Mouse (Mus musculus): ENCODE data around the gene Zfp316. TPM values are rescaled to one million over a fixed set of nuclear protein-coding genes. Genes with fewer than 3 reads are reported as not detected.
A peak's percentile ranks its signal among the peaks of the same experiment; 100 is the strongest.

Zfp316 gene
- polyA plus RNA-seq, 1 experiment from 2014 or later, result 2.4 TPM

- H3K4me2 ChIP-seq (replicated peaks), result no peak overlapping the region
- H3K4me3 ChIP-seq (replicated peaks), result no peak overlapping the region
- no peak overlapping the region for H3K27ac ChIP-seq
- 0 out of 2 replicates have a peak, but pooled peaks cover under 1% of the 10 kb centered on the region for H3K27me3 ChIP-seq (replicated peaks)
- H3K9me3 ChIP-seq, result no peaks in the 10 kb centered on the region
- peaks cover 23% of the 10 kb centered on the region for H3K36me3 ChIP-seq
- WGBS, result 92% methylated on average over 4 of the region's 4 CpGs
- H3K9ac ChIP-seq, result no peak overlapping the region
- no peaks in the 10 kb centered on the region for H3K4me1 ChIP-seq (replicated peaks)
- no peak for ATAC-seq
Measured at GRCm38 (mm10) chr5:143299686-143300085, 29.9 kb upstream of the Zfp316 start.

- Histone ChIP-seq H3K36me3 (peaks cover 21% of the 10 kb centered on the region), H3K4me1 (replicated peaks) (peaks cover 6% of the 10 kb centered on the region)
Measured at GRCm38 (mm10) chr5:143298391-143298790, 28.6 kb upstream of the Zfp316 start.

GRCm38 (mm10) chr5:143297986-143298385 is 28.2 kb upstream of the Zfp316 start:
- peaks cover 21% of the 10 kb centered on the region for H3K36me3 ChIP-seq
- WGBS, result 92% methylated on average over 9 of the region's 9 CpGs
- peaks cover 10% of the 10 kb centered on the region for H3K4me1 ChIP-seq (replicated peaks)
- H3K9me3 ChIP-seq, result no peaks in the 10 kb centered on the region
- no peak overlapping the region for H3K9ac ChIP-seq
- H3K4me2 ChIP-seq (replicated peaks), result no peak overlapping the region
- no peak for ATAC-seq
- H3K4me3 ChIP-seq (replicated peaks), result no peak overlapping the region
- no peak overlapping the region for H3K27ac ChIP-seq
- H3K27me3 ChIP-seq (replicated peaks), result peaks cover 17% of the 10 kb centered on the region

More at GRCm38 (mm10) chr5:143298391-143298790, 28.6 kb upstream of the Zfp316 start:
- WGBS, result 94% methylated on average over 7 of the region's 7 CpGs
- H3K9me3 ChIP-seq, result no peaks in the 10 kb centered on the region
- H3K27ac ChIP-seq, result no peak overlapping the region
- H3K4me3 ChIP-seq (replicated peaks), result no peak overlapping the region
- no peak overlapping the region for H3K4me2 ChIP-seq (replicated peaks)
- ATAC-seq, result no peak
- H3K27me3 ChIP-seq (replicated peaks), result peaks cover 13% of the 10 kb centered on the region
- H3K9ac ChIP-seq, result no peak overlapping the region

GRCm38 (mm10) chr5:143295330-143295729 is 25.5 kb upstream of the Zfp316 start:
- Histone ChIP-seq H3K4me3 (replicated peaks) (no peak overlapping the region), H3K27me3 (replicated peaks) (peaks cover 42% of the 10 kb centered on the region), H3K4me1 (replicated peaks) (peaks cover 14% of the 10 kb centered on the region), H3K9ac (no peak overlapping the region), H3K9me3 (no peaks in the 10 kb centered on the region), H3K4me2 (replicated peaks) (no peak overlapping the region), H3K27ac (no peak overlapping the region), H3K36me3 (peaks cover 9% of the 10 kb centered on the region)
- 78% methylated on average over 2 of the region's 2 CpGs for WGBS
- no peak for ATAC-seq

- no peak overlapping the region for H3K27ac ChIP-seq
- H3K27me3 ChIP-seq (replicated peaks), result peaks cover 44% of the 10 kb centered on the region
- H3K4me3 ChIP-seq (replicated peaks), result no peak overlapping the region
- H3K9me3 ChIP-seq, result no peaks in the 10 kb centered on the region
- H3K36me3 ChIP-seq, result peaks cover 4% of the 10 kb centered on the region
- H3K4me1 ChIP-seq (replicated peaks), result peaks cover 14% of the 10 kb centered on the region
- ATAC-seq, result no peak
- WGBS, result 94% methylated on average over 3 of the region's 3 CpGs
- H3K9ac ChIP-seq, result no peak overlapping the region
- no peak overlapping the region for H3K4me2 ChIP-seq (replicated peaks)
Measured at GRCm38 (mm10) chr5:143294862-143295261, 25.0 kb upstream of the Zfp316 start.

GRCm38 (mm10) chr5:143293404-143293803 is 23.6 kb upstream of the Zfp316 start, which contains the start of gene Zfp853:
Gene Zfp853 (minus strand): TSS chr5:143293623.
- Histone ChIP-seq H3K36me3 (no peaks in the 10 kb centered on the region), H3K4me3 (replicated peaks) (peak within 1 kb of the TSS; percentile 45), H3K4me2 (replicated peaks) (peak within 1 kb of the TSS; percentile 85), H3K9ac (peak within 1 kb of the TSS; percentile 42), H3K27me3 (replicated peaks) (peaks cover 57% of the 10 kb centered on the region), H3K27ac (no peak within 1 kb of the TSS), H3K9me3 (no peaks in the 10 kb centered on the region), H3K4me1 (replicated peaks) (peaks cover 16% of the 10 kb centered on the region)
- WGBS, result 7% methylated on average over 25 of the region's 38 CpGs
- 0 out of 2 replicates have a peak, but pooled peaks have one; percentile 7 for ATAC-seq

- WGBS, result 2% methylated on average over 17 of the region's 19 CpGs
Measured at GRCm38 (mm10) chr5:143292879-143293278, 23.1 kb upstream of the Zfp316 start.

GRCm38 (mm10) chr5:143289299-143289698 is 19.5 kb upstream of the Zfp316 start:
- Histone ChIP-seq H3K36me3 (no peaks in the 10 kb centered on the region), H3K27ac (no peak overlapping the region), H3K4me1 (replicated peaks) (peaks cover 25% of the 10 kb centered on the region), H3K9me3 (no peaks in the 10 kb centered on the region), H3K4me2 (replicated peaks) (no peak overlapping the region), H3K4me3 (replicated peaks) (no peak overlapping the region), H3K9ac (no peak overlapping the region), H3K27me3 (replicated peaks) (peaks cover 80% of the 10 kb centered on the region)
- WGBS, result 76% methylated on average over 9 of the region's 9 CpGs
- no peak for ATAC-seq

More at GRCm38 (mm10) chr5:143292879-143293278, 23.1 kb upstream of the Zfp316 start:
- peaks cover 63% of the 10 kb centered on the region for H3K27me3 ChIP-seq (replicated peaks)
- H3K27ac ChIP-seq, result no peak overlapping the region
- ATAC-seq, result 0 out of 2 replicates have a peak, but pooled peaks have one; percentile 9
- peaks cover 21% of the 10 kb centered on the region for H3K4me1 ChIP-seq (replicated peaks)
- H3K4me3 ChIP-seq (replicated peaks), result peak overlapping the region; percentile 45
- H3K9ac ChIP-seq, result peak overlapping the region; percentile 42
- no peaks in the 10 kb centered on the region for H3K9me3 ChIP-seq
- H3K4me2 ChIP-seq (replicated peaks), result peak overlapping the region; percentile 85
- H3K36me3 ChIP-seq, result no peaks in the 10 kb centered on the region

GRCm38 (mm10) chr5:143288378-143288911 is 18.6 kb upstream of the Zfp316 start:
- no peaks in the 10 kb centered on the region for H3K9me3 ChIP-seq
- no peaks in the 10 kb centered on the region for H3K36me3 ChIP-seq
- peaks cover 20% of the 10 kb centered on the region for H3K4me1 ChIP-seq (replicated peaks)
- WGBS, result 18% methylated on average over 9 of the region's 9 CpGs
- H3K4me3 ChIP-seq (replicated peaks), result peak overlapping the region; percentile 31
- no peak for ATAC-seq
- H3K9ac ChIP-seq, result no peak overlapping the region
- H3K27ac ChIP-seq, result no peak overlapping the region
- H3K27me3 ChIP-seq (replicated peaks), result peaks cover 75% of the 10 kb centered on the region
- peak overlapping the region; percentile 72 for H3K4me2 ChIP-seq (replicated peaks)

GRCm38 (mm10) chr5:143287774-143288328 is 18.0 kb upstream of the Zfp316 start:
- no peaks in the 10 kb centered on the region for H3K36me3 ChIP-seq
- peak overlapping the region; percentile 3; the same call in 1 of the 2 replicates for H3K9ac ChIP-seq
- peak overlapping the region; percentile 72 for H3K4me2 ChIP-seq (replicated peaks)
- H3K27me3 ChIP-seq (replicated peaks), result peaks cover 69% of the 10 kb centered on the region
- peaks cover 14% of the 10 kb centered on the region for H3K4me1 ChIP-seq (replicated peaks)
- no peaks in the 10 kb centered on the region for H3K9me3 ChIP-seq
- ATAC-seq, result peak; percentile 55
- WGBS, result 3% methylated on average over 48 of the region's 48 CpGs
- no peak overlapping the region for H3K27ac ChIP-seq
- H3K4me3 ChIP-seq (replicated peaks), result peak overlapping the region; percentile 31

- no peak for ATAC-seq
- 47% methylated on average over 6 of the region's 6 CpGs for WGBS
- Histone ChIP-seq H3K27ac (no peak overlapping the region), H3K9ac (no peak overlapping the region), H3K9me3 (no peaks in the 10 kb centered on the region), H3K4me2 (replicated peaks) (no peak overlapping the region), H3K36me3 (no peaks in the 10 kb centered on the region), H3K4me1 (replicated peaks) (peaks cover 10% of the 10 kb centered on the region), H3K4me3 (replicated peaks) (no peak overlapping the region), H3K27me3 (replicated peaks) (peaks cover 48% of the 10 kb centered on the region)
Measured at GRCm38 (mm10) chr5:143284762-143285161, 14.9 kb upstream of the Zfp316 start.

- no peak overlapping the region for H3K4me2 ChIP-seq (replicated peaks)
Measured at GRCm38 (mm10) chr5:143279247-143279646, 9.4 kb upstream of the Zfp316 start.

More at GRCm38 (mm10) chr5:143279247-143279646, 9.4 kb upstream of the Zfp316 start:
- Histone ChIP-seq H3K4me3 (replicated peaks) (no peak overlapping the region), H3K27ac (no peak overlapping the region), H3K9ac (no peak overlapping the region), H3K9me3 (no peaks in the 10 kb centered on the region), H3K4me1 (replicated peaks) (no peaks in the 10 kb centered on the region), H3K36me3 (no peaks in the 10 kb centered on the region), H3K27me3 (replicated peaks) (peaks cover 11% of the 10 kb centered on the region; the same call in 1 of the 2 replicates)
- whole genome bisulfite sequencing, result 34% methylated on average over 10 of the region's 10 CpGs
- no peak for ATAC-seq

Data from intestine, embryonic 15.5 days (tissue).